8 mouse cellular contexts compared by ENCODE assay signal in the genomic region with DNA sequence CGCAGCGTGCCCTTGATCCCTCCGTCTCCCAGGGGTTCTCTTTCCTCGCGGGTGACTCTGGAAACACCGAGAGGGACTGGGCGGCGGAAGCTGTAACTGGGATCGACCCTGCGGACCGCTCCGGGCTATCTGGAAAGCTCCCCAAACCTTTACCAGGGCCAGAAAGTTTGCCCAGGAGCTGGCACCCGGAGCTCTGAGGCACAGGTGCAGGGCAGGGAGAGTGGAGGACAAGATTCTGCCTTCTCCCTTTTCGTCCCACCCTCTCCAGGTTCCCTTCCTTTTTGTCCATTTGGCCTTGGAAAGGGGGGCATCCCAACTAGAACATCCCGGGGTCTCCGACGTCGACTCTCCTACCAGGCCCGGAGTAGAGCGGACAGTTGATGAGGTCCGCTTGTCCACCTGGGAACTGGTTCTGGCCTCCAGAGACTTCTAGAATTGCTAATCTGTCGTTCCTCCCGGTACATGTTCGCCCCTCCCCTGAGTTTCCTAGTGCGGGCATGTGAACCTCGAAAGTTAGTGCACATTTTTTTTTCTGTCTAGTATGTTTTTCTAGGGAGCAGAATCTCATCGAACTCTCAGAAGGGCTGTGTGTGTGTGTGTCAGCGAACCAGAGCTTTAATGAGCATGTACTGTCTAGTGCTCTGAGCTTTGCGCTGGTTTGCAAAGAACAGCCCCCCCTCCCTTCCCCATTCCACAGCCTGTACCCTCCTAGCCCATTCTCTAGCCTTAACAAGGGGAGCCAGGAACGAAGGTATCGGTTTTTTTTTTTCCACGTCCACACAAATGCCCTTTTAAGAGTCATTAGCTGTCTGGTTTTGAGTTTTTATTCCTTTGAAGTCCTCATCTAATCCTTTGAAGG. TPM values are rescaled to one million over a fixed set of nuclear protein-coding genes. Genes with fewer than 3 reads are reported as not detected.
DNase-seq lines count a peak whose midpoint lies in the region; ATAC-seq and TF ChIP-seq lines count a peak whose summit lies in the region.

No protein-coding gene starts in this region.

- TF ChIP-seq POLR2A in liver, adult 2 months (IDR thresholded peaks at IDR 0.05; ENCODE audit: extremely low read depth, insufficient read depth, low read length), result no peak
- TF ChIP-seq POLR2A in olfactory bulb, adult 2 months (IDR thresholded peaks at IDR 0.05; ENCODE audit: insufficient read depth, low read depth, low read length), result no peak

- H3K36me3 ChIP-seq in heart, postnatal 0 days (replicated peaks; ENCODE audit: control insufficient read depth, insufficient read depth, low read length), result no peaks in the 10 kb centered on the region
- H3K36me3 ChIP-seq in liver, adult 2 months (ENCODE audit: control insufficient read depth, insufficient read depth, low read length), result no peaks in the 10 kb centered on the region

- 5% methylated on average over 32 of the region's 32 CpGs for WGBS in heart, postnatal 0 days
- 15% methylated on average over 32 of the region's 32 CpGs for WGBS in liver, adult 2 months
- whole genome bisulfite sequencing in olfactory bulb, adult 2 months, result 9% methylated on average over 32 of the region's 32 CpGs

- 0 out of 2 replicates have a peak, but pooled peaks have one; percentile 27 for ATAC-seq in heart, postnatal 0 days (ENCODE audit: insufficient read depth, low read depth)

- H3K27me3 ChIP-seq in heart, postnatal 0 days (ENCODE audit: control insufficient read depth, insufficient read depth, low read length), result peaks cover 62% of the 10 kb centered on the region
- peaks cover 5% of the 10 kb centered on the region; the same call in 1 of the 2 replicates for H3K27me3 ChIP-seq in liver, adult 2 months (ENCODE audit: control insufficient read depth, insufficient read depth, low read length)

- intact Hi-C loops in heart, postnatal 25 days (cut with DNase I), result loop anchor here (2.0 to 10.0 kb wide), 2 partner anchors 68 to 406 kb away; a partner anchor contains a TSS

- TF ChIP-seq CTCF in heart, postnatal 0 days (IDR thresholded peaks at IDR 0.05; ENCODE audit: low read depth), result no peak
- no peak for TF ChIP-seq CTCF in liver, adult 2 months (IDR thresholded peaks at IDR 0.05; ENCODE audit: low read depth, low read length)
- TF ChIP-seq CTCF in olfactory bulb, adult 2 months (IDR thresholded peaks at IDR 0.05; ENCODE audit: insufficient read depth, low read depth, low read length), result no peak

- peak overlapping the region; percentile 91 for H3K4me3 ChIP-seq in heart, postnatal 0 days (ENCODE audit: low read depth, low read length)
- peak overlapping the region; percentile 98 for H3K4me3 ChIP-seq in liver, adult 2 months (ENCODE audit: insufficient read depth, low read depth, low read length)
- H3K4me3 ChIP-seq in olfactory bulb, adult 2 months (ENCODE audit: insufficient read depth, low read depth, low read length), result peak overlapping the region; percentile 78

- DNase-seq in heart, adult 11 months, result peak; percentile 95
- DNase-seq in heart, postnatal 25 days (ENCODE audit: low spot score), result no peak
- peak; percentile 26 for DNase-seq in embryo, embryonic 11 days
- DNase-seq in heart, postnatal 0 days (ENCODE audit: low spot score), result no peak
- no peak for DNase-seq in liver, adult 2 months (ENCODE audit: extremely low read depth, low read depth, low spot score)
- no peak for DNase-seq in thymus, postnatal 14 days
- DNase-seq in urinary bladder, postnatal 25 days (ENCODE audit: low spot score), result no peak

- H3K79me2 ChIP-seq in liver, adult 2 months (ENCODE audit: control insufficient read depth, insufficient read depth, low read length), result peaks cover 4% of the 10 kb centered on the region; the same call in 1 of the 2 replicates

- H3K4me1 ChIP-seq in heart, postnatal 0 days (ENCODE audit: control insufficient read depth, insufficient read depth), result 0 out of 2 replicates have a peak, but pooled peaks cover 2% of the 10 kb centered on the region
- no peaks in the 10 kb centered on the region for H3K4me1 ChIP-seq in liver, adult 2 months (ENCODE audit: control insufficient read depth, insufficient read depth, low read length)
- H3K4me1 ChIP-seq in olfactory bulb, adult 2 months (ENCODE audit: control insufficient read depth, insufficient read depth, low read length), result peaks cover 11% of the 10 kb centered on the region

- H3K4me2 ChIP-seq in heart, postnatal 0 days (ENCODE audit: low read depth, low read length), result peak overlapping the region; percentile 97

- TF ChIP-seq EP300 in heart, postnatal 0 days (IDR thresholded peaks at IDR 0.05; ENCODE audit: low read depth), result no peak

- peak overlapping the region; percentile 69 for H3K27ac ChIP-seq in heart, postnatal 0 days (ENCODE audit: low read depth)
- H3K27ac ChIP-seq in liver, adult 2 months (replicated peaks; ENCODE audit: insufficient read depth, low read depth, low read length), result peak overlapping the region; percentile 56; the same call in 1 of the 2 replicates
- no peak overlapping the region for H3K27ac ChIP-seq in olfactory bulb, adult 2 months (ENCODE audit: insufficient read depth, low read depth, low read length)

- H3K9ac ChIP-seq in heart, postnatal 0 days (replicated peaks; ENCODE audit: low read depth, low read length), result peak overlapping the region; percentile 71
- H3K9ac ChIP-seq in liver, adult 2 months (ENCODE audit: low read depth, low read length), result peak overlapping the region; percentile 97

- H3K9me3 ChIP-seq in heart, postnatal 0 days (replicated peaks; ENCODE audit: control insufficient read depth, low read length), result no peaks in the 10 kb centered on the region

RNA-seq across cellular contexts. Expression of a gene that starts 13.2 kb away (rescaled TPM):
- 10 to 100 TPM; 19.3 to 19.8 TPM for total RNA-seq in heart, postnatal 25 days (2021)
- total RNA-seq in heart, postnatal 0 days (2014; rRNA removed; ENCODE audit: low replicate concordance), result 5.7 and 11.9 TPM in 2 replicates
- polyA plus RNA-seq in heart, postnatal 0 days (2015; fragmentation: Nextera tagmentation; extraction: Ambion mirVana), result 12.3 and 13.4 TPM in 2 replicates
- total RNA-seq in liver, adult 2 months (2014; rRNA removed), result 4.5 and 5.1 TPM in 2 replicates
- 2.4 and 3.8 TPM in 2 replicates for polyA plus RNA-seq in liver, adult 2 months (2012; rRNA removed)
- not detected in 2 replicates for polyA plus RNA-seq in olfactory bulb, adult 2 months (2012; ENCODE audit: insufficient read depth, insufficient read length, low replicate concordance, missing spikeins)

RNA-seq across cellular contexts. Expression of a gene that starts 56.5 kb away (rescaled TPM):
- total RNA-seq in heart, postnatal 25 days (2021), result 10 to 100 TPM; 51.9 to 58.3 TPM
- 48.8 and 58.1 TPM in 2 replicates for total RNA-seq in heart, postnatal 0 days (2014; rRNA removed; ENCODE audit: low replicate concordance)
- 40.7 and 43.1 TPM in 2 replicates for polyA plus RNA-seq in heart, postnatal 0 days (2015; fragmentation: Nextera tagmentation; extraction: Ambion mirVana)
- 93.9 and 95.9 TPM in 2 replicates for total RNA-seq in liver, adult 2 months (2014; rRNA removed)
- polyA plus RNA-seq in liver, adult 2 months (2012; rRNA removed), result 32.5 and 32.7 TPM in 2 replicates
- polyA plus RNA-seq in olfactory bulb, adult 2 months (2012; ENCODE audit: insufficient read depth, insufficient read length, low replicate concordance, missing spikeins), result not detected in 2 replicates

RNA-seq across cellular contexts. Expression of a gene that starts 57.1 kb away (rescaled TPM):
- not detected for total RNA-seq in heart, postnatal 25 days (2021)
- not detected in 2 replicates for total RNA-seq in heart, postnatal 0 days (2014; rRNA removed; ENCODE audit: low replicate concordance)
- polyA plus RNA-seq in heart, postnatal 0 days (2015; fragmentation: Nextera tagmentation; extraction: Ambion mirVana), result 0.93 and 1.1 TPM in 2 replicates
- not detected in 2 replicates for total RNA-seq in liver, adult 2 months (2014; rRNA removed)
- not detected in 2 replicates for polyA plus RNA-seq in liver, adult 2 months (2012; rRNA removed)
- not detected in 2 replicates for polyA plus RNA-seq in olfactory bulb, adult 2 months (2012; ENCODE audit: insufficient read depth, insufficient read length, low replicate concordance, missing spikeins)

Comparison
In these comparisons a context has a peak if more than half of its experiments do, and no peak if none do; other contexts are left out.
1. DNase-seq: peak in heart, adult 11 months (single experiment) and embryo, embryonic 11 days (single experiment); none in heart, postnatal 25 days (single experiment), heart, postnatal 0 days (single experiment), liver, adult 2 months (single experiment), thymus, postnatal 14 days (single experiment) and urinary bladder, postnatal 25 days (single experiment).
2. Peak in every context shown above with its lines, with median percentiles within 50 percentile points of each other: H3K4me3 ChIP-seq.